Mouse (Mus musculus): ENCODE results near the gene Pdcd5. TPM values are rescaled to one million over a fixed set of nuclear protein-coding genes. Genes with fewer than 3 reads are reported as not detected.
A peak's percentile ranks its signal among the peaks of the same experiment; 100 is the strongest.

The Pdcd5 gene
- polyA plus RNA-seq, 1 experiment from 2014 or later, result 143 TPM

GRCm38 (mm10) chr7:35657829-35658228, 10.5 kb upstream of the Pdcd5 start:
- Histone ChIP-seq H3K36me3 (ENCODE audit: inconsistent target) (no peaks in the 10 kb centered on the region), H3K79me2 (ENCODE audit: inconsistent target) (no peaks in the 10 kb centered on the region), H3K27ac (no peak overlapping the region), H3K4me3 (ENCODE audit: inconsistent target) (no peak overlapping the region)
- WGBS (ENCODE audit: missing documents), result 67% methylated on average over 6 of the region's 6 CpGs

GRCm38 (mm10) chr7:35651583-35652270, 4.4 kb upstream of the Pdcd5 start:
- Histone ChIP-seq H3K79me2 (ENCODE audit: inconsistent target) (no peaks in the 10 kb centered on the region), H3K4me3 (ENCODE audit: inconsistent target) (no peak overlapping the region), H3K27ac (no peak overlapping the region), H3K36me3 (ENCODE audit: inconsistent target) (no peaks in the 10 kb centered on the region)
- WGBS (ENCODE audit: missing documents), result 85% methylated on average over 10 of the region's 10 CpGs

GRCm38 (mm10) chr7:35650716-35651410, 3.5 kb upstream of the Pdcd5 start:
- Histone ChIP-seq H3K36me3 (ENCODE audit: inconsistent target) (no peaks in the 10 kb centered on the region), H3K4me3 (ENCODE audit: inconsistent target) (no peak overlapping the region), H3K27ac (no peak overlapping the region), H3K79me2 (ENCODE audit: inconsistent target) (no peaks in the 10 kb centered on the region)
- 91% methylated on average over 11 of the region's 11 CpGs for WGBS (ENCODE audit: missing documents)

- H3K27ac ChIP-seq, result no peak overlapping the region
- no peaks in the 10 kb centered on the region for H3K79me2 ChIP-seq (ENCODE audit: inconsistent target)
- 43% methylated on average over 3 of the region's 3 CpGs for WGBS (ENCODE audit: missing documents)
- H3K4me3 ChIP-seq (ENCODE audit: inconsistent target), result no peak overlapping the region
- no peaks in the 10 kb centered on the region for H3K36me3 ChIP-seq (ENCODE audit: inconsistent target)
These were observed 1.8 kb upstream of the Pdcd5 start for GRCm38 (mm10) chr7:35649071-35649470.

- 77% methylated on average over 9 of the region's 9 CpGs for WGBS (ENCODE audit: missing documents)
- H3K36me3 ChIP-seq (ENCODE audit: inconsistent target), result peaks cover 3% of the 10 kb centered on the region; the same call in 1 of the 2 replicates
- H3K4me3 ChIP-seq (ENCODE audit: inconsistent target), result no peak overlapping the region
These were observed 1.1 kb upstream of the Pdcd5 start for GRCm38 (mm10) chr7:35648239-35649069.

GRCm38 (mm10) chr7:35646317-35647081, 822 bp downstream of the Pdcd5 start:
- no peaks in the 10 kb centered on the region for H3K79me2 ChIP-seq (ENCODE audit: inconsistent target)
- WGBS (ENCODE audit: missing documents), result 17% methylated on average over 34 of the region's 34 CpGs
- peak overlapping the region; percentile 41 for H3K4me3 ChIP-seq (ENCODE audit: inconsistent target)
- no peak overlapping the region for H3K27ac ChIP-seq
- peaks cover 13% of the 10 kb centered on the region; the same call in 1 of the 2 replicates for H3K36me3 ChIP-seq (ENCODE audit: inconsistent target)

More at GRCm38 (mm10) chr7:35648239-35649069, 1.1 kb upstream of the Pdcd5 start:
- H3K27ac ChIP-seq, result no peak overlapping the region
- H3K79me2 ChIP-seq (ENCODE audit: inconsistent target), result no peaks in the 10 kb centered on the region

- no peak overlapping the region for H3K27ac ChIP-seq
- 94% methylated on average over 6 of the region's 6 CpGs for WGBS (ENCODE audit: missing documents)
- H3K36me3 ChIP-seq (ENCODE audit: inconsistent target), result peaks cover 56% of the 10 kb centered on the region
- H3K4me3 ChIP-seq (ENCODE audit: inconsistent target), result no peak overlapping the region
- H3K79me2 ChIP-seq (ENCODE audit: inconsistent target), result no peaks in the 10 kb centered on the region
These were observed 7.2 kb downstream of the Pdcd5 start for GRCm38 (mm10) chr7:35640072-35640471.

GRCm38 (mm10) chr7:35636874-35637273, 10.4 kb downstream of the Pdcd5 start:
- H3K79me2 ChIP-seq (ENCODE audit: inconsistent target), result no peaks in the 10 kb centered on the region
- peaks cover 52% of the 10 kb centered on the region for H3K36me3 ChIP-seq (ENCODE audit: inconsistent target)
- over 99% methylated on average over 9 of the region's 9 CpGs for WGBS (ENCODE audit: missing documents)
- H3K4me3 ChIP-seq (ENCODE audit: inconsistent target), result no peak overlapping the region
- no peak overlapping the region for H3K27ac ChIP-seq

- Histone ChIP-seq H3K4me3 (ENCODE audit: inconsistent target) (no peak overlapping the region), H3K36me3 (ENCODE audit: inconsistent target) (peaks cover 47% of the 10 kb centered on the region), H3K27ac (no peak overlapping the region), H3K79me2 (ENCODE audit: inconsistent target) (no peaks in the 10 kb centered on the region)
- 68% methylated on average over 6 of the region's 6 CpGs for WGBS (ENCODE audit: missing documents)
These were observed 11.1 kb downstream of the Pdcd5 start for GRCm38 (mm10) chr7:35636229-35636628.

- peaks cover 43% of the 10 kb centered on the region; the same call in 1 of the 2 replicates for H3K36me3 ChIP-seq (ENCODE audit: inconsistent target)
- no peak overlapping the region for H3K27ac ChIP-seq
- WGBS (ENCODE audit: missing documents), result 79% methylated on average over 5 of the region's 5 CpGs
These were observed 18.8 kb downstream of the Pdcd5 start for GRCm38 (mm10) chr7:35628496-35628895.

GRCm38 (mm10) chr7:35627371-35627770, 19.9 kb downstream of the Pdcd5 start:
- Histone ChIP-seq H3K4me3 (ENCODE audit: inconsistent target) (no peak overlapping the region), H3K36me3 (ENCODE audit: inconsistent target) (peaks cover 49% of the 10 kb centered on the region; the same call in 1 of the 2 replicates), H3K79me2 (ENCODE audit: inconsistent target) (no peaks in the 10 kb centered on the region), H3K27ac (no peak overlapping the region)
- 96% methylated on average over 10 of the region's 10 CpGs for WGBS (ENCODE audit: missing documents)

More at GRCm38 (mm10) chr7:35628496-35628895, 18.8 kb downstream of the Pdcd5 start:
- no peaks in the 10 kb centered on the region for H3K79me2 ChIP-seq (ENCODE audit: inconsistent target)
- no peak overlapping the region for H3K4me3 ChIP-seq (ENCODE audit: inconsistent target)

- WGBS (ENCODE audit: missing documents), result 95% methylated on average over 3 of the region's 5 CpGs
- Histone ChIP-seq H3K36me3 (ENCODE audit: inconsistent target) (peaks cover 51% of the 10 kb centered on the region; the same call in 1 of the 2 replicates), H3K4me3 (ENCODE audit: inconsistent target) (no peak overlapping the region), H3K27ac (no peak overlapping the region), H3K79me2 (ENCODE audit: inconsistent target) (no peaks in the 10 kb centered on the region)
These were observed 21.3 kb downstream of the Pdcd5 start for GRCm38 (mm10) chr7:35626038-35626437.

GRCm38 (mm10) chr7:35622626-35623025, 24.7 kb downstream of the Pdcd5 start:
- H3K36me3 ChIP-seq (ENCODE audit: inconsistent target), result peaks cover 52% of the 10 kb centered on the region; the same call in 1 of the 2 replicates
- H3K79me2 ChIP-seq (ENCODE audit: inconsistent target), result no peaks in the 10 kb centered on the region
- H3K27ac ChIP-seq, result no peak overlapping the region
- WGBS (ENCODE audit: missing documents), result 95% methylated on average over 10 of the region's 10 CpGs
- no peak overlapping the region for H3K4me3 ChIP-seq (ENCODE audit: inconsistent target)

GRCm38 (mm10) chr7:35617513-35617912, 29.8 kb downstream of the Pdcd5 start:
- Histone ChIP-seq H3K27ac (no peak overlapping the region), H3K36me3 (ENCODE audit: inconsistent target) (peaks cover 47% of the 10 kb centered on the region; the same call in 1 of the 2 replicates), H3K79me2 (ENCODE audit: inconsistent target) (no peaks in the 10 kb centered on the region), H3K4me3 (ENCODE audit: inconsistent target) (no peak overlapping the region)
- 91% methylated on average over 4 of the region's 4 CpGs for WGBS (ENCODE audit: missing documents)
